In genomic region chr16:5049774-5050234, GRCm38 (mm10) we compare ENCODE assay signal across 7 mouse cellular contexts. TPM values are rescaled to one million over a fixed set of nuclear protein-coding genes. Genes with fewer than 3 reads are reported as not detected.
DNase-seq lines count a peak whose midpoint lies in the region; ATAC-seq lines count a peak whose summit lies in the region.

Gene Glyr1, minus strand, starts transcription at chr16:5049863.
Gene Ubn1, plus strand, starts transcription at chr16:5050057.

- no peaks in the 10 kb centered on the region for H3K4me1 ChIP-seq in embryonic facial prominence, embryonic 11.5 days (ENCODE audit: control insufficient read depth, insufficient read depth, low read length)
- H3K4me1 ChIP-seq in limb, embryonic 10.5 days: peaks cover 21% of the 10 kb centered on the region
- H3K4me1 ChIP-seq in midbrain, embryonic 13.5 days (replicated peaks): peaks cover 41% of the 10 kb centered on the region

- WGBS in embryonic facial prominence, embryonic 11.5 days: under 1% methylated on average over 55 of the region's 56 CpGs
- WGBS in limb, embryonic 10.5 days: under 1% methylated on average over 56 of the region's 56 CpGs
- under 1% methylated on average over 55 of the region's 56 CpGs for WGBS in midbrain, embryonic 13.5 days

- H3K9me3 ChIP-seq in embryonic facial prominence, embryonic 11.5 days (replicated peaks; ENCODE audit: control insufficient read depth, low read length): no peaks in the 10 kb centered on the region
- no peaks in the 10 kb centered on the region for H3K9me3 ChIP-seq in limb, embryonic 10.5 days (replicated peaks)
- no peaks in the 10 kb centered on the region for H3K9me3 ChIP-seq in midbrain, embryonic 13.5 days

- peak within 1 kb of the TSS; percentile 81 for H3K4me3 ChIP-seq in embryonic facial prominence, embryonic 11.5 days (ENCODE audit: low read depth, low read length)
- H3K4me3 ChIP-seq in limb, embryonic 10.5 days: peak within 1 kb of the TSS; percentile 98
- peak within 1 kb of the TSS; percentile 81 for H3K4me3 ChIP-seq in midbrain, embryonic 13.5 days (replicated peaks)

- no peaks in the 10 kb centered on the region for H3K27me3 ChIP-seq in embryonic facial prominence, embryonic 11.5 days (ENCODE audit: control insufficient read depth, insufficient read depth, low read length)
- no peaks in the 10 kb centered on the region for H3K27me3 ChIP-seq in limb, embryonic 10.5 days (ENCODE audit: low read depth, poor library complexity, severe bottlenecking)
- no peaks in the 10 kb centered on the region for H3K27me3 ChIP-seq in midbrain, embryonic 13.5 days

- DNase-seq in adrenal gland, postnatal 14 days: peak; percentile 99
- DNase-seq in embryonic facial prominence, embryonic 11.5 days (ENCODE audit: low spot score): peak; percentile 99
- peak; percentile 99 for DNase-seq in kidney, adult 11 months
- peak; percentile 99 for DNase-seq in limb, embryonic 10.5 days (ENCODE audit: low spot score)
- DNase-seq in spleen, adult 12 weeks (ENCODE audit: low spot score): peak; percentile 97

- peak within 1 kb of the TSS; percentile 85 for H3K4me2 ChIP-seq in embryonic facial prominence, embryonic 11.5 days (ENCODE audit: low read depth, low read length)
- H3K4me2 ChIP-seq in midbrain, embryonic 13.5 days (replicated peaks): peak within 1 kb of the TSS; percentile 97

- peak within 1 kb of the TSS; percentile 86 for H3K9ac ChIP-seq in embryonic facial prominence, embryonic 11.5 days (replicated peaks; ENCODE audit: low read length)
- peak within 1 kb of the TSS; percentile 96 for H3K9ac ChIP-seq in midbrain, embryonic 13.5 days (replicated peaks)

- peaks cover 6% of the 10 kb centered on the region for H3K36me3 ChIP-seq in embryonic facial prominence, embryonic 11.5 days (replicated peaks; ENCODE audit: control insufficient read depth, insufficient read depth, low read depth, low read length)
- H3K36me3 ChIP-seq in limb, embryonic 10.5 days: peaks cover 51% of the 10 kb centered on the region
- peaks cover 31% of the 10 kb centered on the region for H3K36me3 ChIP-seq in midbrain, embryonic 13.5 days

- ATAC-seq in embryonic facial prominence, embryonic 11.5 days (replicated peaks; ENCODE audit: insufficient number of reproducible peaks, low FRiP score, low TSS enrichment, low read depth): peak; percentile 99
- ATAC-seq in granulocyte monocyte progenitor cell, adult 5-6 weeks (replicated peaks; ENCODE audit: poor library complexity, severe bottlenecking): peak; percentile 89
- ATAC-seq in midbrain, embryonic 13.5 days: peak; percentile 98

- H3K27ac ChIP-seq in embryonic facial prominence, embryonic 11.5 days (replicated peaks; ENCODE audit: low read depth, low read length): peak within 1 kb of the TSS; percentile 94
- peak within 1 kb of the TSS; percentile 93 for H3K27ac ChIP-seq in limb, embryonic 10.5 days
- H3K27ac ChIP-seq in midbrain, embryonic 13.5 days: peak within 1 kb of the TSS; percentile 96

RNA-seq across cellular contexts. Expression of gene Glyr1, which starts in this region (rescaled TPM):
- 86.6 and 89.9 TPM in 2 replicates for total RNA-seq in adrenal gland, postnatal 14 days (2021)
- polyA plus RNA-seq in embryonic facial prominence, embryonic 11.5 days (2014; fragmentation: Nextera tagmentation; extraction: Ambion mirVana): 131 and 140 TPM in 2 replicates
- 96.9 and 97.4 TPM in 2 replicates for total RNA-seq in granulocyte monocyte progenitor cell, adult 5-6 weeks (2014; fragmentation: Nextera tagmentation)
- 103 and 105 TPM in 2 replicates for total RNA-seq in granulocyte monocyte progenitor cell, adult 5-6 weeks (2017)
- 191 and 204 TPM in 2 replicates for polyA plus RNA-seq in limb, embryonic 10.5 days (2016; fragmentation: Nextera tagmentation; extraction: Ambion mirVana)
- polyA plus RNA-seq in midbrain, embryonic 13.5 days (2015; fragmentation: Nextera tagmentation; extraction: Ambion mirVana): 228 and 230 TPM in 2 replicates

RNA-seq across cellular contexts. Expression of gene Ubn1, which starts in this region (rescaled TPM):
- 37.2 and 37.4 TPM in 2 replicates for total RNA-seq in adrenal gland, postnatal 14 days (2021)
- polyA plus RNA-seq in embryonic facial prominence, embryonic 11.5 days (2014; fragmentation: Nextera tagmentation; extraction: Ambion mirVana): 21.0 and 21.5 TPM in 2 replicates
- total RNA-seq in granulocyte monocyte progenitor cell, adult 5-6 weeks (2014; fragmentation: Nextera tagmentation): 51.8 and 54.2 TPM in 2 replicates
- 44.3 and 48.4 TPM in 2 replicates for total RNA-seq in granulocyte monocyte progenitor cell, adult 5-6 weeks (2017)
- polyA plus RNA-seq in limb, embryonic 10.5 days (2016; fragmentation: Nextera tagmentation; extraction: Ambion mirVana): 19.1 and 22.7 TPM in 2 replicates
- polyA plus RNA-seq in midbrain, embryonic 13.5 days (2015; fragmentation: Nextera tagmentation; extraction: Ambion mirVana): 17.6 and 19.6 TPM in 2 replicates

Comparison
In these comparisons a context has a peak if more than half of its experiments do, and no peak if none do; other contexts are left out.
1. Peak in every context shown above with its lines: DNase-seq, ATAC-seq, H3K4me3 ChIP-seq and H3K27ac ChIP-seq.